Mouse (Mus musculus) cerebellum, postnatal 4 days (tissue): ENCODE results near the gene Pced1b.

ENCODE experiments used
- DNase-seq, 2 experiments: peaks; one replicate each; pipeline ENCODE4 v3.0.0; 2022; ENCODE audit warnings: low spot score in 2 of 2, mixed read lengths in 1 of 2

Pced1b gene

GRCm38 (mm10) chr15:97396586-97397299, 149.8 kb downstream of the Pced1b start:
- no peak for DNase-seq

DNA sequence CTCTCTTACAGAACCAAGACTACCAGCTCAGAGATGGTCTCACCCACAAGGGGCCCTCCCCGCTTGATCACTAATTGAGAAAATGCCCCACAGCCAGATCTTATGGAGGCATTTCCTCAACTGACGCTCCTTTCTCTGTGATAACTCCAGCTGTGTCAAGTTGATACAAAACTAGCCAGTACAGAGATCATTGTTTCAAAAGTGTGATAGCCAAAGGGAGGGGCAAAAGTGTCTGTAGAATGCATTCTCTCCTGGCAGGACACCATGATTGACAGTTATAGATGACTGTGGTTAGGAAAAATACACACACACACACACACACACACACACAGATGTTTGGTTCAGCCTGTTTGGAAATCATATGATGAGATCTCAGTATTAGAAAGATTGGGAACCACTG, 150.9 kb downstream of the Pced1b start:
- no peak for DNase-seq

DNA sequence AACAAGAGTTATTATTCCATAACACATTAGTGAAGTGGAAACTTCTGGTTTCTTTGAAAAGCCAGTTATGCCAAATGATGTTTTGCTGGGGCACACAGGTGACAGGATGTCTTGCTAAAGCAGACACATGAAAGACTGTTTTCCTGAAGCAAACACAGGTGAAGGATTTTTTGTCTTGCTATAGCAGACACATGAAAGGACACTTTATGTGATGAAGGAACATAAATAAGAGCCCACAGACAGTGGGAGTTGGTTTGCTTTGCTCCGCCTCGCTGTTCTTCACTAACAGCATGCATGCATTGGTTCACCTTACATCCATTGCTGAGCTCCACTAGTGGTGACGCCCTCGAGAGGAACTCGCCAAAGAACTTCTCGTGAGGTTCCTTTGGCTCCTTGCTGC, 154.0 kb downstream of the Pced1b start:
- DNase-seq: no peak

- DNase-seq: no peak
Observed at GRCm38 (mm10) chr15:97404483-97404882, 157.6 kb downstream of the Pced1b start.

DNA sequence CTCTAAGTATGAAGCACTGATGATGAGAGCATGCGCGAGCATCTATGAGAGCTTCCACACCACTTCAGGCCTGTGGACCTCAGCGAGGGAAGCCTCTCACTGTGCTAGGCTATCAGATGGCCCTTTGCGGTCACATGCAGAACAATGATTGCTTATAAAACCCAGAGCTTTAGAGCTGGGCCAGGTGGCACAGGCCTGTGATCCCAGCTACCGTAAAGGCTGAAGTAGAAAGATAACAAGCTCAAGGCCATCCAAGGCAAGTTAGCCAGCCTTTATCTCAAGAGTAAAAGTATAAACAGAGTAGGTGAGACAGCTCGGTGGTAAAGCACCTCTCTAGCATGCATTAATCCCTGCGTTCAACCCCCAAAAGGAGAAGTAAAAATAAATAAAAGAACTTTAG, 158.1 kb downstream of the Pced1b start:
- no peak for DNase-seq

DNA sequence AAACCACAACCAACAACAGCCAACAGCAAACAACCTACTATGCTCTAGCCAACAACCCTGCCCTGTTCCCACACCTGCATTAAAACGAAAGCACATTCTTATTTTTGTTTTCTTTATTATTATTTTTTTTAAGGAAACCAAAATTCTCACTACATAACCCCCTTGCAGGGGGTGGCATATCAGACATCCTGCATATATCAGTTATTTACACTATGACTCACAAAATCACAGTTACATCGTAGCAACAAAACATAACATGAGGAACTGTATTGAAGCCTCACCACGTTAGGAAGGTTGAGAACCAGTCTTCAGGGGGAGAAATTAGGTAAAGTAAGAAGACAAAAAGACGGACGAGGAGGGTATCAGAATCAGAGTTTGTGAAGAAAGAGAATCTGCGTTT, 159.2 kb downstream of the Pced1b start:
- no peak for DNase-seq

DNA sequence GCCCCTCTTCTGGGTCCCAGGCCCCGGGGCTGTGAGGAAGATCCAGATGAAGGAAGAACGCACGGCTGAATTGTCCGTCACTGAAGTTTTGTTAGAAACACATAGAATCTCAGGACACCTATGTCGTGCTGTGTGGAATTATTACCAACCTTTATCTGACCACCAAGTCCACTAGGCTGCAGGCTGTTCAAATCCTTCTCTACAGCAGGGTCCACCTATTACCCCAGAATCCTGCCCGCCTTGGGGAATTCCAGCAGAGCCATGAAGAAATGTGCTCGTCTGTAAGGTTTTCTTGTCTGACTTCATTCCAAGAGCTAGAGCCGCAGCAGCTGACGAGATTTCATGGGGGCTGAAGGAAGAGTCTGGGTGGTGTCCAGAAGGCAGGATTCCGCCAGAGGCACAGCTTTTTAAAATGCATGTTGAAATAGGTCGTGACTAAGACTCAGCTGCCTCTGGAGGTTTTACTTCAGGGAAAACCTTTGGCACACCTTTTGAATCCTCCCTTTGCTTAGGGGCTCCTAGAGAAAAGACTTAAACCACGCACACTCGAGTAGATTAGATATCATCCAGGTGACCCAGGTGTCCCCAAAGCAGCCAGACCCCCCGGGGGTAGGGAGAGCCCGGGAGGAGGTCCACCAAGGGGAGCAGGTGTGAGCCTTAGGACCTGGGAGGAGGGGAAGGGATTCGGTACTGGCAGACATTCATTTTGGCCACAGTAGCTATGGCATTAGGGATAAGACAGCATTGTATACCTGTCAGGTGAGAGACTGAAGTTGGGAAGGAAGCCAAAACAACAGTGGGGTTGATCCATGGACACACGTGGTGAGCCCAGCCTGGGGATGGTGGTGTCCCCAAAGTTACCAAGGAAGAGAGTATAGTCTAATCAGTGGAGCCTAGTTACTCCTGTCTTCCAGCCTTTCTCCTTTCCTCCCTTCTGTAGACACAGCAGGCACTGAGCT, 160.9 kb downstream of the Pced1b start:
- DNase-seq: no peak

DNA sequence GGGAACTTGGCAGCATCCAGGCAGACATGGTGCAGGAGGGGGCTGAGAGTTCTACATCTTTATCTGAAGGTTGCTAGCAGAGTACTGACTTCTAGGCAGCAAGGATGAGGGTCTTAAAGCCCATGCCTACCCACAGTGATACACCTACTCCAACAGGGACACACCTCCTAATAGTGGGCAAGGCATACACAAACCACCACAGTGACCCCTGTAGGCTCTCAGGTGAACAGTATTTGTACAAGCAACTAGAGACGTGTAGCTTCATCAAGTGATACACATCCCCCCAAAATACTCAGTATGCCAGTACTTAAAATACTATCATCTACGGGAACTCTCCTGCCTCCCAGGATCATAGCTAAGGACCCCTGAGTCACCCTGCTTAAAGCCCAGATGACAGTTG, 164.2 kb downstream of the Pced1b start:
- DNase-seq: no peak

GRCm38 (mm10) chr15:97411671-97412070, 164.8 kb downstream of the Pced1b start:
- DNase-seq: no peak

DNA sequence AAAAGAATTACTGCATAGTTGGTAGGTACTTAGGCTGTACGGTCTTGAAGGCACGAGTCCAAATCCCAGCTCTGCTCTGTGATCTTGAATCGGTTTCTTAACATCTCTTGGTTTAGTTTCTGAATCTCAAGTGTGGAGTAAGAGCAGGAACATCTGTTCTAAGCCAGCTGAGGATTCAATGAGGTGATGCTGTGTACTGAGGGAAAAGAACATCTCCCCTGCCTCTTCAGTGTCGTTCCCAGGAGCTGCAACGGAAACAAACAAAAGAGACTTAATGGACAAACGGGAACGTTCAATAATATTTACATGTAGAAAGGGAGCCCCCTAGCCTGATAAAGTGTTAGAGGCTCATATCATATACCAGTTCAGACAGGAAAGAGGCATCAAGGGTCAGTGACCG, 165.4 kb downstream of the Pced1b start:
- DNase-seq: no peak

DNA sequence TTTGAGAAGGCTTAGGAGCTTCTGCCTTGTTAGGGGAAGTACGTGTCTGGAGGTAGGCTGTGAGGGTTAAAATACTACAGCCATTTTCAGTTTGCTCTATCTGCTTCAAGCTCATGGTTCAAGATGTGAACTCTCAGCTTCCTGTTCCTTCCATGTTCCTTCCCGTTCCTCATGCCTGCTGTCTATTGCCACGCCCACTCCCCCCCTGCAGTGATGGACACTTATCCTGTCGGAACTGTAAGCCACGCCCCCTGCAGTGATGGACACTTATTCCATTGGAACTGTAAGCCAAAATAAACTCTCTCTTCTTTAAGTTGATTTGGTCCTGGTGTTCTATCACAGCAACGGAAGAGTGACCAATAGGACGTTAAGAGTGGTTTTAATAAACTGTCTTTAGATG, 166.0 kb downstream of the Pced1b start:
- DNase-seq: no peak

GRCm38 (mm10) chr15:97414718-97415413, 168.0 kb downstream of the Pced1b start:
- DNase-seq: no peak

DNA sequence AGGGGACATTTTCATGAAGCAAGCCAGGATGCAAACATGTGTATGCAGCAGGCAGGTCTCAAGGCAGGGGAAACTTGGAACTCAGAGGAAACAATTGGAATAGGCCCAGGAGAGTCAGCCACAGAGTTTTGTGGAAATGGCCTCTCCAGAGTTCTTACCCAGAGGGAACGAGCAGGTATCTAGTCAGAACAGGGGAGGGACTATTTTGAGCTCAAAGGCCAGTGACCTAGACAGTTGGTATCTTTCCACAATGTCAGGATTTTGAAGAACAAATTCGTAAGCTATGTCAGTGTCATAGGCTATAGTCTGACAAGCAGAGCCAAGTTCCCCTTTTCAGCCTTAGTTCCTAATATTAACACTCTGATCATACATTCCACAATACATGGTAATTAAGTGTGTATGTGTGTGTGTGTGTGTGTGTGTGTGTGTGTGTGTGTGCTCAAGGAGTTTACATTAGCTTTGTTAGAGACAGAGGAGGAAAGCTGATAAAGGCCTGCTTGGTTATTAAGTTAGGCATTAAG, 168.6 kb downstream of the Pced1b start:
- DNase-seq: no peak

DNA sequence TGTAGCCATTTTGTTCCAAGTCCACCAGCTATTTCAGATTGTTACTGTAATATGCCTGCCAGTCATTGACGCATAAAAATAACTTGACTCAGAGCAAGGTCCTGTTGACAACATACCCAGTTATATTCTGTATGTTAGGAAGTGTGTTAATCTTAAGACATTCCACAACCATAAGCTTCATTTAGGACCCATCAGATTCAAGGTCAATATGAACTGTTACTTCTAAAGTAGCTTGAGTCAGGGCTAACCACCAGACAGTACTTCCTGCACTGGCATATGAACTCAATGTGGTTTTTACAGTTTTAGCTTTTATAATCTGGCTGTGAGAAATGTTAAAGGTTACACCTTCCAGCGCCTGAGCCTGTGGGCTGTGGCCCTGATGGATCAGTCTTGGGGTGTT, 173.4 kb downstream of the Pced1b start:
- no peak for DNase-seq

DNA sequence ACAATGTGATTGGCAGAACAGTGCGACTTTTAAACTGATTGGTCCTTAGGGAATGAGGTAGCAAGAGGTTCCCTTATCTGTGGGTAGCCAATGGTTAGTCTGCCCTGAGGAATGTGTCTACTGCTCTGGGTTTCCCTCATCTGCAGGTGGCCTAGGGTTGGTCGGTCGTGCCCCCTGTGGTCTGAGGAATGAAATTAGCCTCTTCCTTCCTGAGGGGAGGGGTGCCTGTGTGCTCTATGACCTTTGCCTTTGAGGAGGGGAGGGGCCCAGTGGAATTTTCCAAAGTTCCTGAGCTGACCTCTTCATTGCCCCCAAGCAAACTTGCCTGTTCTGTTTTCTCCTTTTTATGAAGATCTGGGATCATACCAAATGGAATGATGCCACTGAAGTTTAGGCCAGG, 174.6 kb downstream of the Pced1b start:
- DNase-seq: no peak

DNA sequence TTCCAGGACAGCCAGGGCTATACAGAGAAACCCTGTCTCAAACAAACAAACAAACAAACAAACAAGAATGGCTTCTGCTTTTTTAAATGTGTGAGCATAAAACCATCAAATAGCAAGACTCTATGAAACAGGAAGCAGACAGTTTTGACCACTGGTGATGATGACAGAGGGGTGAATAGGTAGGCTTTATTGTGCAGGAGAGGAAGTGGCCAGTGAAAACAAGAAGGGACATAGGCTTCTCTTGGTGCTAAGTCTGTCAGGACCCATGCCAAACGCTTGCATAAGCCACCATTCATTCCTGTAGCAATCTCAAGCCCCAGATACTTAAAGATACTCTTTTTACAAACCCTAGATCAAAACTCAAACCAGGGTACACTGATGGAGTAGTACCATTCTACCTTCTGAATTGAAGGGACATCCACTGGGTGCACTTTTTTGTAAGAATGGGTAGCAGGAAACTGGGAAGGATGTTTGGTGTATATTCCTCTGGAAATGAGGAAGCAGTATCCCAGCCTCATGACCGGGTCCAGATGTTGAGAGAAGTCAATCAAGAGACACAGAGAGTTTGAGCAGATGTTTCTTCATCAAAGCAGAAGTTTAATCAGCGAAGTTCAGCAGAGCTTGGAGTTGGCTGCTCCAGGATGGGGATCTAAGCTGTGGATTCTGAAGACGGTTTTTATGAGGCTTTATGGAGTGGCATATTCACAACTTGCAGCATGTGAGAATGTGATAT, 175.5 kb downstream of the Pced1b start:
- DNase-seq: no peak

- no peak for DNase-seq
Observed at GRCm38 (mm10) chr15:97424375-97424774, 177.5 kb downstream of the Pced1b start.

- DNase-seq: no peak
Observed at GRCm38 (mm10) chr15:97424961-97425360, 178.1 kb downstream of the Pced1b start.

DNA sequence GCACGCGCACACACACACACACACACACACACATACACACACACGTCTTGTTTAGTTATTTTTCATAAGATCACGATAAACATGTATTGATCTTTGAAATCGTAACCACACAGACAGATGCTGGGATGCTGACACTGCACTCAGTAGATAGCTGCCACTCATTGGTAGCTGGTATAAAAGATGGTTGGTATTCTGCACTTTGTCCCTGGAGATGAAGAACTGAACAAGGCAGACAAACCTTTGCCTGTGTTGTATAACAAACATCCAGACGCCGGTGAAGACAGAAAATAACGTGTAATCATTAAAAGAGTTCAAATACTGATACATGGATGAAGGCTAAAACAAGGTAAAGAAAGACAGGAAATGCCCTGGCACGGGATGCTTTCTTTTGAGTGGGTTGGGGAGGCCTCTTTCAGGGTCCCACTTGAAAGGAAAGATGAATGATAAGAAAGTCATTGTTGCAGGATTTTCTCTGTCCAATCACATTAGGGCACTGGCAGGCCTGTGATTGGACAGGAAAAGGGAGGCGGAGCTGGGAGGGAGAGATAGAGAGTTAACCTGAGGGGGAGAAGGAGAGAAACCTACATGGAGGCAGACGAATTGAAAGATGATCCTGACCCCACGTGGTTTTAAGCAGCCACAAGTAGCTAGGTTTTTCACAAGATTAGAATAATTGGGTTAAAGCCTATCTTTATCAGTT, 182.4 kb downstream of the Pced1b start:
- DNase-seq: no peak

DNA sequence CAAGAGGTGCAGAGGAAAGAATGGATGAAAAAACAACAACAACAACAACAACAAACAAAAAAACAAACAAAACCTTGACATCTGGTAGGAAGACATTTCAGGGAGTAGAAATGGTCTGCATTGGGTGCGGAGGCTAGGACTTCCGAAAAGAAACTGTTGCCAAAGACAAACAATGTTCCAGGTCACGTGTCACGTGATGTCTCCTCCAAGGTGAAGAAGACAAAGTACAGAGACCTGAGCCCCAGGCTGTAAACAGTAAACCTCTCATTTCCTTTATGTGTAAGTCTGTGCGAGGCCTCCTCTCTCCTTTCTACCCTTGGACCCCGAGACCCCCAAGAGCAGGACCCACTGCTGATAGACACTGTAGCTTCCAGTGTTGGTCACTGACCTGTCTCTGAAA, 184.6 kb downstream of the Pced1b start:
- DNase-seq: no peak

GRCm38 (mm10) chr15:97432221-97432620, 185.3 kb downstream of the Pced1b start:
- no peak for DNase-seq
